Mouse (Mus musculus): ENCODE results near the gene Dnmt3a. TPM values are rescaled to one million over a fixed set of nuclear protein-coding genes. Genes with fewer than 3 reads are reported as not detected.

The Dnmt3a gene
- total and polyA plus RNA-seq, 3 experiments = 13.6 to 56.0 (median 50.9) TPM

- intact Hi-C loops (cut with DNase I) = no loop called here
- DNase-seq = no peak
- H3K27me3 ChIP-seq (ENCODE audit: control insufficient read depth, insufficient read depth, low read length) = no peaks in the 10 kb centered on the region
- no peaks in the 10 kb centered on the region for H3K36me3 ChIP-seq (ENCODE audit: control insufficient read depth, insufficient read depth, low read length)
- WGBS = 38% methylated on average over 4 of the region's 4 CpGs
- peaks cover 1% of the 10 kb centered on the region for H3K4me1 ChIP-seq (ENCODE audit: control insufficient read depth, insufficient read depth, low read length)
- H3K27ac ChIP-seq = no peak overlapping the region
- H3K79me2 ChIP-seq (replicated peaks; ENCODE audit: control insufficient read depth, insufficient read depth, low read length) = no peaks in the 10 kb centered on the region
- H3K4me3 ChIP-seq = no peak overlapping the region
- TF ChIP-seq CTCF (IDR thresholded peaks at IDR 0.05) (no peak), EP300 (IDR thresholded peaks at IDR 0.05; ENCODE audit: insufficient read depth, low read depth, low read length) (no peak), POLR2A (IDR thresholded peaks at IDR 0.05; ENCODE audit: insufficient read depth, low read depth, low read length) (no peak)
- no peak overlapping the region for H3K9ac ChIP-seq (ENCODE audit: low read depth, low read length)
These were observed 10.2 kb upstream of the Dnmt3a start for GRCm38 (mm10) chr12:3795569-3795968.

- Histone ChIP-seq H3K4me3 (no peak overlapping the region), H3K27ac (no peak overlapping the region), H3K27me3 (ENCODE audit: control insufficient read depth, insufficient read depth, low read length) (no peaks in the 10 kb centered on the region), H3K4me1 (ENCODE audit: control insufficient read depth, insufficient read depth, low read length) (no peaks in the 10 kb centered on the region), H3K9ac (ENCODE audit: low read depth, low read length) (no peak overlapping the region), H3K36me3 (ENCODE audit: control insufficient read depth, insufficient read depth, low read length) (no peaks in the 10 kb centered on the region), H3K79me2 (replicated peaks; ENCODE audit: control insufficient read depth, insufficient read depth, low read length) (no peaks in the 10 kb centered on the region)
- intact Hi-C loops (cut with DNase I) = no loop called here
- TF ChIP-seq POLR2A (IDR thresholded peaks at IDR 0.05; ENCODE audit: insufficient read depth, low read depth, low read length) (no peak), EP300 (IDR thresholded peaks at IDR 0.05; ENCODE audit: insufficient read depth, low read depth, low read length) (no peak), CTCF (IDR thresholded peaks at IDR 0.05) (no peak)
- 93% methylated on average over 1 of the region's 1 CpGs for WGBS
- DNase-seq = no peak
These were observed 6.3 kb upstream of the Dnmt3a start for GRCm38 (mm10) chr12:3799551-3799950.

GRCm38 (mm10) chr12:3806271-3806684 lies 471 bp downstream of the Dnmt3a start:
- H3K4me3 ChIP-seq = peak overlapping the region; percentile 77
- DNase-seq = peak; percentile 87 to 88
- intact Hi-C loops (cut with DNase I) = loop anchor here (5.0 kb wide), 1 partner anchor 66 kb away; no protein-coding TSS in a partner anchor
- TF ChIP-seq CTCF (IDR thresholded peaks at IDR 0.05) (peak; percentile 81), EP300 (IDR thresholded peaks at IDR 0.05; ENCODE audit: insufficient read depth, low read depth, low read length) (0 out of 2 replicates have a peak, but pooled peaks have one; percentile 41), POLR2A (IDR thresholded peaks at IDR 0.05; ENCODE audit: insufficient read depth, low read depth, low read length) (no peak)
- H3K36me3 ChIP-seq (ENCODE audit: control insufficient read depth, insufficient read depth, low read length) = no peaks in the 10 kb centered on the region
- peak overlapping the region; percentile 97 for H3K9ac ChIP-seq (ENCODE audit: low read depth, low read length)
- WGBS = 1% methylated on average over 33 of the region's 41 CpGs
- peaks cover 19% of the 10 kb centered on the region for H3K4me1 ChIP-seq (ENCODE audit: control insufficient read depth, insufficient read depth, low read length)
- no peaks in the 10 kb centered on the region for H3K27me3 ChIP-seq (ENCODE audit: control insufficient read depth, insufficient read depth, low read length)
- no peaks in the 10 kb centered on the region for H3K79me2 ChIP-seq (replicated peaks; ENCODE audit: control insufficient read depth, insufficient read depth, low read length)
- peak overlapping the region; percentile 93 for H3K27ac ChIP-seq

GRCm38 (mm10) chr12:3806703-3807547 lies 1.1 kb downstream of the Dnmt3a start:
- intact Hi-C loops (cut with DNase I) = loop anchor here (1.0 to 5.0 kb wide), 2 partner anchors 49 to 65 kb away; no protein-coding TSS in a partner anchor

GRCm38 (mm10) chr12:3807548-3808395 lies 2.0 kb downstream of the Dnmt3a start:
- H3K36me3 ChIP-seq (ENCODE audit: control insufficient read depth, insufficient read depth, low read length) = no peaks in the 10 kb centered on the region
- H3K4me3 ChIP-seq = peak overlapping the region; percentile 80
- H3K27me3 ChIP-seq (ENCODE audit: control insufficient read depth, insufficient read depth, low read length) = no peaks in the 10 kb centered on the region
- 2% methylated on average over 86 of the region's 105 CpGs for WGBS
- peak overlapping the region; percentile 93 for H3K27ac ChIP-seq
- H3K79me2 ChIP-seq (replicated peaks; ENCODE audit: control insufficient read depth, insufficient read depth, low read length) = peaks cover 1% of the 10 kb centered on the region; the same call in 1 of the 2 replicates
- peaks cover 26% of the 10 kb centered on the region for H3K4me1 ChIP-seq (ENCODE audit: control insufficient read depth, insufficient read depth, low read length)
- TF ChIP-seq POLR2A (IDR thresholded peaks at IDR 0.05; ENCODE audit: insufficient read depth, low read depth, low read length) = no peak
- no peak for TF ChIP-seq EP300 (IDR thresholded peaks at IDR 0.05; ENCODE audit: insufficient read depth, low read depth, low read length)
- no peak for TF ChIP-seq CTCF (IDR thresholded peaks at IDR 0.05)
- peak; percentile 82 to 83 for DNase-seq
- H3K9ac ChIP-seq (ENCODE audit: low read depth, low read length) = peak overlapping the region; percentile 97
- intact Hi-C loops (cut with DNase I) = loop anchor here (1.0 to 5.0 kb wide), 3 partner anchors 27 to 65 kb away; no protein-coding TSS in a partner anchor

More at GRCm38 (mm10) chr12:3806703-3807547, 1.1 kb downstream of the Dnmt3a start:
- peak; percentile 84 to 86 for DNase-seq
- H3K79me2 ChIP-seq (replicated peaks; ENCODE audit: control insufficient read depth, insufficient read depth, low read length) = no peaks in the 10 kb centered on the region
- TF ChIP-seq CTCF (IDR thresholded peaks at IDR 0.05) = no peak
- no peak for TF ChIP-seq EP300 (IDR thresholded peaks at IDR 0.05; ENCODE audit: insufficient read depth, low read depth, low read length)
- no peak for TF ChIP-seq POLR2A (IDR thresholded peaks at IDR 0.05; ENCODE audit: insufficient read depth, low read depth, low read length)
- no peaks in the 10 kb centered on the region for H3K36me3 ChIP-seq (ENCODE audit: control insufficient read depth, insufficient read depth, low read length)
- peak overlapping the region; percentile 77 for H3K4me3 ChIP-seq
- WGBS = 1% methylated on average over 75 of the region's 141 CpGs
- H3K4me1 ChIP-seq (ENCODE audit: control insufficient read depth, insufficient read depth, low read length) = peaks cover 22% of the 10 kb centered on the region
- no peaks in the 10 kb centered on the region for H3K27me3 ChIP-seq (ENCODE audit: control insufficient read depth, insufficient read depth, low read length)
- peak overlapping the region; percentile 93 for H3K27ac ChIP-seq
- peak overlapping the region; percentile 97 for H3K9ac ChIP-seq (ENCODE audit: low read depth, low read length)
